Mouse (Mus musculus): Measurements from ENCODE around the gene Ly6g5c. TPM values are rescaled to one million over a fixed set of nuclear protein-coding genes. Genes with fewer than 3 reads are reported as not detected.

Ly6g5c gene
- polyA plus RNA-seq, 1 experiment from 2014 or later = not detected

GRCm38 (mm10) chr17:35155451-35155850, 47.4 kb downstream of the Ly6g5c start:
- Histone ChIP-seq H3K36me3 (ENCODE audit: control insufficient read depth, insufficient read depth, low read length) (peaks cover 86% of the 10 kb centered on the region), H3K9ac (ENCODE audit: low read depth, low read length) (no peak overlapping the region), H3K4me2 (ENCODE audit: low read length) (no peak overlapping the region), H3K4me3 (ENCODE audit: low read depth, low read length) (no peak overlapping the region), H3K4me1 (ENCODE audit: control insufficient read depth, insufficient read depth, low read length) (no peaks in the 10 kb centered on the region), H3K9me3 (replicated peaks; ENCODE audit: control insufficient read depth, low read length, poor library complexity, severe bottlenecking) (no peaks in the 10 kb centered on the region), H3K27ac (ENCODE audit: low read length) (no peak overlapping the region), H3K27me3 (ENCODE audit: control insufficient read depth, insufficient read depth, low read depth, low read length) (no peaks in the 10 kb centered on the region)
- ATAC-seq = no peak
- 89% methylated on average over 12 of the region's 12 CpGs for WGBS

- H3K27me3 ChIP-seq (ENCODE audit: control insufficient read depth, insufficient read depth, low read depth, low read length) = no peaks in the 10 kb centered on the region
- H3K9me3 ChIP-seq (replicated peaks; ENCODE audit: control insufficient read depth, low read length, poor library complexity, severe bottlenecking) = no peaks in the 10 kb centered on the region
- 90% methylated on average over 33 of the region's 33 CpGs for WGBS
- ATAC-seq = no peak
- H3K4me1 ChIP-seq (ENCODE audit: control insufficient read depth, insufficient read depth, low read length) = peaks cover 2% of the 10 kb centered on the region
- no peak overlapping the region for H3K4me2 ChIP-seq (ENCODE audit: low read length)
- peaks cover 89% of the 10 kb centered on the region for H3K36me3 ChIP-seq (ENCODE audit: control insufficient read depth, insufficient read depth, low read length)
- no peak overlapping the region for H3K9ac ChIP-seq (ENCODE audit: low read depth, low read length)
- no peak overlapping the region for H3K27ac ChIP-seq (ENCODE audit: low read length)
- no peak overlapping the region for H3K4me3 ChIP-seq (ENCODE audit: low read depth, low read length)
Observed at GRCm38 (mm10) chr17:35156461-35157200, 48.6 kb downstream of the Ly6g5c start.

DNA sequence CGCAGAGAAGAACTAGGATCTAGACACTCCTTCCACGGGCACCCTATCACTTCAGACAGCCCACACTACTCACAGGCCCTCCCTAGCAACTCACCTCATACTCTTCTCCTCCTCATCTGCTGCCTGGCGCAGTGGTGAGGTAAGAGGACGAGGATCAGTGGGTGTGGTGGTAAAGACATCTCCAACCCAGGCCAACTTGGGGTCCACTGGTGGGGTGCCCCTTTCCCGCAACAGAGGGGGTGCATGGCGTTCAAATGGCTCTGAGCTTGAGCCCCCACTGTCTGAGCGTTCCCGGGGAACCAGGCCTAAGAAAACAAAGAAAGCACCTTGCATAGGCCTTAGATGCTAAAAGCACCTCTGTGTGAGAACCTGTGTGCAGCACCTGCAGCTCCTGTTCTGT, 49.2 kb downstream of the Ly6g5c start:
- Histone ChIP-seq H3K27me3 (ENCODE audit: control insufficient read depth, insufficient read depth, low read depth, low read length) (no peaks in the 10 kb centered on the region), H3K36me3 (ENCODE audit: control insufficient read depth, insufficient read depth, low read length) (peaks cover 88% of the 10 kb centered on the region), H3K4me3 (ENCODE audit: low read depth, low read length) (no peak overlapping the region), H3K27ac (ENCODE audit: low read length) (no peak overlapping the region), H3K9me3 (replicated peaks; ENCODE audit: control insufficient read depth, low read length, poor library complexity, severe bottlenecking) (no peaks in the 10 kb centered on the region), H3K4me2 (ENCODE audit: low read length) (no peak overlapping the region), H3K4me1 (ENCODE audit: control insufficient read depth, insufficient read depth, low read length) (peaks cover 8% of the 10 kb centered on the region), H3K9ac (ENCODE audit: low read depth, low read length) (no peak overlapping the region)
- 94% methylated on average over 8 of the region's 8 CpGs for WGBS
- ATAC-seq = no peak

DNA sequence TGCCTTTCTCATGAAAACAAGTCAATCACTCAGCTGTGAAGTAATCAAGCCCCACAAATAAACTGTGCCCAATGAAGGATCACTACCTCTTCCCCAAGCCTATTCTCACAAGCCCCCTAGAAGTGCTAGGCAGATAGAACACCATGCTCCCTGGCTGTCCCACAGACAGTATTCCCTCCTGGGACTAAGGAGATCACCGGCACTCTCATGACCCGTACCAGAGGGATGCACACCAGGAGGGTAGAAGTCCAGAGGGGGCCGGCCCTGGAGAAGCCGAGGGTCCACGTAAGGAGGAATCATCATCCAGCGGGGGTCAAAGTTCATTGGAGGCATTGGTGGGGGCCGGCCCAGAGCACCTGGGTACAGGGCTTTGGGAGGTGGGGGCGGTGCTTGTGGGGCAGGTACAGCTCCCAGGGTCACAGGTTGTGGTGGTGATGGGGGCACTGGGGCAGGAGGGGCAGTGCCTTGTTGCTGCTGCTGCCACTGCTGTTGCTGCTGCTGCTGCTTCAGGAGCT, 49.6 kb downstream of the Ly6g5c start:
- Histone ChIP-seq H3K9ac (ENCODE audit: low read depth, low read length) (no peak overlapping the region), H3K27ac (ENCODE audit: low read length) (no peak overlapping the region), H3K27me3 (ENCODE audit: control insufficient read depth, insufficient read depth, low read depth, low read length) (no peaks in the 10 kb centered on the region), H3K9me3 (replicated peaks; ENCODE audit: control insufficient read depth, low read length, poor library complexity, severe bottlenecking) (no peaks in the 10 kb centered on the region), H3K36me3 (ENCODE audit: control insufficient read depth, insufficient read depth, low read length) (peaks cover 84% of the 10 kb centered on the region), H3K4me3 (ENCODE audit: low read depth, low read length) (no peak overlapping the region), H3K4me1 (ENCODE audit: control insufficient read depth, insufficient read depth, low read length) (peaks cover 12% of the 10 kb centered on the region), H3K4me2 (ENCODE audit: low read length) (no peak overlapping the region)
- WGBS = 92% methylated on average over 8 of the region's 8 CpGs
- ATAC-seq = no peak

DNA sequence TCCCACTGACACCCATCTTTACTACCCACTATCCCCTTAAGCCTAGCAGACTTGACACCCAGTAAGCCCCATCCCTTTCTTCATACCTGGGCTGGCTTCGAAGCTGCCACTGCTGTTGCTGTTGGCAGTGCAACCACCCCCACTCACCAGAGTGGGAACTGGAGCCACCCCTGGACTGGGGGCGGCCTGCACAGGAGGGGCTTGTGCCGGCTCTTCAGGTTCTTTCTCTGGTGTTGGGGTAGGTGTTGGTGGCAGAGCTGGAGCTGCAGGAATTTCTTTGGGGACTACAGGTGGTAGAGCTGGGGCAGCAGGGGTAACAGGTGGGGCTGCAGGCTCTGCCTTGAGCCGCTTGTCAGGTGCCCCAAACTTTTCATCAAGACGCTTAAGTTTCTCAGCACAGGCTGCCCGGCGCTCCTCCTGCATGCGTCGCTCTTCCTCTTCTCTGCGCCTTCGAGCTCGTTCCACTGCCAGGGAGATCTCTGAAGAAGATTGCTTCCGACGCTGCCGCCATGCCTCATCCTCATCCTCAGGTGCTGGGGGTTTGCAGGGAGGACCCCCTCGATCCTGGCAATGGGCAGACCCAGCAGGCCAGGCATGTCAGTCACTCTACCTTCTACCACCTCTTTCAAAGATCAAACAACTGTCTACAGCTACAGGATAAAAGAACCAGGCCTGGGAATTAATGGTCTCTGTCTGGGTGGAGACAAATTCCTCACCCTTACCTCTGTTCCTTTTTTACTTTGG, 50.9 kb downstream of the Ly6g5c start:
- Histone ChIP-seq H3K9ac (ENCODE audit: low read depth, low read length) (no peak overlapping the region), H3K27me3 (ENCODE audit: control insufficient read depth, insufficient read depth, low read depth, low read length) (no peaks in the 10 kb centered on the region), H3K9me3 (replicated peaks; ENCODE audit: control insufficient read depth, low read length, poor library complexity, severe bottlenecking) (no peaks in the 10 kb centered on the region), H3K36me3 (ENCODE audit: control insufficient read depth, insufficient read depth, low read length) (peaks cover 72% of the 10 kb centered on the region), H3K27ac (ENCODE audit: low read length) (no peak overlapping the region), H3K4me3 (ENCODE audit: low read depth, low read length) (no peak overlapping the region), H3K4me2 (ENCODE audit: low read length) (no peak overlapping the region), H3K4me1 (ENCODE audit: control insufficient read depth, insufficient read depth, low read length) (peaks cover 18% of the 10 kb centered on the region)
- WGBS = 95% methylated on average over 16 of the region's 16 CpGs
- no peak for ATAC-seq

GRCm38 (mm10) chr17:35159638-35160037, 51.6 kb downstream of the Ly6g5c start:
- 87% methylated on average over 7 of the region's 7 CpGs for WGBS

DNA sequence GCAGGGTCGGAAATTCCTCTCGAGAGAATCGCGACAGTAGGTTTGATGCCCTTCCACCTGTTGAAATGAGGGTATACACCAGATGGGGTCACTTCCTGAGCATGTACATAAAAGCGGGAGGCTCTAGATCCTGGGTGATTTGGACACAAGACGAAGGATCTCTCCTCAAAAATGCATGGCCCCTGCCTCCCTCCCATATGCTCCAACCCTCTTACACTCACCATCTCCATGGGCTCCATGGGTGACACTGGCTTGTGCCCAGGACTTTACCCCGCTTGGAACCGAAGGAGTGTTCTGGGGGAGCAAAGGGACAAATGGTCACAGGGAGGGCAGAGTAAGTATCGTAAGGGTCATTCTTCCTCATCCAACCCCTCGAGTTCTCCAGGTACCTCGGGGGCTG, 53.3 kb downstream of the Ly6g5c start:
- Histone ChIP-seq H3K4me1 (ENCODE audit: control insufficient read depth, insufficient read depth, low read length) (peaks cover 26% of the 10 kb centered on the region), H3K4me2 (ENCODE audit: low read length) (peak overlapping the region; percentile 0; the same call in 1 of the 2 replicates), H3K36me3 (ENCODE audit: control insufficient read depth, insufficient read depth, low read length) (peaks cover 48% of the 10 kb centered on the region), H3K9ac (ENCODE audit: low read depth, low read length) (no peak overlapping the region), H3K4me3 (ENCODE audit: low read depth, low read length) (no peak overlapping the region), H3K9me3 (replicated peaks; ENCODE audit: control insufficient read depth, low read length, poor library complexity, severe bottlenecking) (no peaks in the 10 kb centered on the region), H3K27ac (ENCODE audit: low read length) (no peak overlapping the region), H3K27me3 (ENCODE audit: control insufficient read depth, insufficient read depth, low read depth, low read length) (no peaks in the 10 kb centered on the region)
- WGBS = 88% methylated on average over 11 of the region's 11 CpGs
- no peak for ATAC-seq

More at GRCm38 (mm10) chr17:35159638-35160037, 51.6 kb downstream of the Ly6g5c start:
- Histone ChIP-seq H3K4me2 (ENCODE audit: low read length) (no peak overlapping the region), H3K27ac (ENCODE audit: low read length) (no peak overlapping the region), H3K9ac (ENCODE audit: low read depth, low read length) (no peak overlapping the region), H3K9me3 (replicated peaks; ENCODE audit: control insufficient read depth, low read length, poor library complexity, severe bottlenecking) (no peaks in the 10 kb centered on the region), H3K36me3 (ENCODE audit: control insufficient read depth, insufficient read depth, low read length) (peaks cover 66% of the 10 kb centered on the region), H3K27me3 (ENCODE audit: control insufficient read depth, insufficient read depth, low read depth, low read length) (no peaks in the 10 kb centered on the region), H3K4me1 (ENCODE audit: control insufficient read depth, insufficient read depth, low read length) (peaks cover 18% of the 10 kb centered on the region), H3K4me3 (ENCODE audit: low read depth, low read length) (no peak overlapping the region)
- ATAC-seq = no peak

Measured in midbrain, embryonic 16.5 days (tissue).